Mouse (Mus musculus) gastrocnemius, postnatal 4 days (tissue): Measurements from ENCODE around the gene Ssh1. TPM values are rescaled to one million over a fixed set of nuclear protein-coding genes. Genes with fewer than 3 reads are reported as not detected.

Experiments
- DNase-seq, 2 experiments: peaks; one replicate each; pipeline ENCODE4 v3.0.0; 2021 to 2022; ENCODE audit warnings: low spot score in 2 of 2, mixed read lengths in 2 of 2
- total RNA-seq, 2 experiments: library from RNA; stranded (reverse); gene quantifications; 2 replicates each; pipeline ENCODE4 v1.2.3; 2021

The Ssh1 gene
- total RNA-seq, 2 experiments from 2014 or later: 20.2 to 21.1 TPM

DNA sequence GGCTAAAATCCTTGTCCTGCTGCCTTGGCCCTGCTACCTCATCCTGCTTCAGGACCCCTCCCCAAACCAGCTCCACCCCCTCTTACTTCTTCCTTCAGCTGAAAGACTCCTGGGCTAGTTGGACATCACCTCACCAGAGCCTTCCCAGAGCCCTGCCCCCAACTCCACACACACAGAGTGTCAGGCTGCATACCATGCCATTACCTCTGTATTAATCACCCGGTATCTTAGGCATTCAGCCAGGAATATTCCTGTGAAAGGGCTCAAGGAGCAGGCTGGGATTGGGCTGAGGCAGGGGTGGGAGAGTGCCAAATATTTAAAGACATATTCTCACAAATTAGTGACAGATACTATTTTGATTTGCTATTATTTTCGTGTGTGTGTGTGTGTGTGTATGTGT is 2.8 kb upstream of the Ssh1 start:
- DNase-seq: no peak

GRCm38 (mm10) chr5:113993031-113993486 is 635 bp downstream of the Ssh1 start:
- DNase-seq: peak; percentile 37 to 61

DNA sequence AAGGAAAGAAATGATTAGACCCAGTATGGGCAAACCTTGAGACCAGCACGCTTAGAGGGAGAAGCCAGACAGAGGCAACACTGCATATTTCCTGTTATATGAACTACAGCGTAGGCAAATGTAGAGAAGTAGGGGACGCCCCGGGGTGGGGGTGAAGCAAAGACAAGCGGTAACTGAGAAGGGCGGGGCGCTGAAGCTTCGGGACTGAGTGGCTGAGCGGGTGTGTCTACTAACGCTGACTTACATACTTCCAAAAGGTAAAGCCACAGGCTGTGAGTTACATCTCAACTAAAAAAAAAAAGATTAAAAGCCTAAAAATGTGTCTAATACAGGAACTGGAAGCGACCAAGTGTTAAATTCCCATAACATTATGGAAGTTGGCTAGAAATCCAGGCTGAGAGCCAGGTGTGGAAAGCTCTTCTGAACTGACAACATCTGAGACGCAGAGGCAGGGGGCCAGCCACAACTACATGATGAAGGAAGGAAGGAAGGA is 1.3 kb downstream of the Ssh1 start:
- DNase-seq: peak; percentile 23 to 60

- DNase-seq: no peak
Observed at GRCm38 (mm10) chr5:113991141-113991540, 2.6 kb downstream of the Ssh1 start.

DNA sequence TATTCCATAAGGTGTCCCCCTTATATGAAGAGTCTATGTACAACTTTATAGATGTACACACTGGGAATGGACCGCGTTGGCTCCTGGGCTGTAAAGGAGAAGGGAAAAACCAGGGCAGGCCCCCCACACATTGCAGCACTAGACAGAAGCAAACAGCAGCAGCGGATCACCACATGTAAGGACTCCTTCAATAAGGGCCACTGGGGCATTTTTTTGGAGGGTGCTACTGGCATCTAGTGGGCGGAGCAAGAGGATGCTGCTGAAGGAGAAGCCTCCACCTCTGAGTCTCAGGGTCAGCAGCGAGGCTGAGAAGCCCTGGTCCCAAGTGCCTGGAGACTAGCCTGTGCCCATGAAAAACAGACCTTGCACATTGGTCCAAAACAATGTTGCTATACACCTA is 3.1 kb downstream of the Ssh1 start:
- DNase-seq: no peak

DNA sequence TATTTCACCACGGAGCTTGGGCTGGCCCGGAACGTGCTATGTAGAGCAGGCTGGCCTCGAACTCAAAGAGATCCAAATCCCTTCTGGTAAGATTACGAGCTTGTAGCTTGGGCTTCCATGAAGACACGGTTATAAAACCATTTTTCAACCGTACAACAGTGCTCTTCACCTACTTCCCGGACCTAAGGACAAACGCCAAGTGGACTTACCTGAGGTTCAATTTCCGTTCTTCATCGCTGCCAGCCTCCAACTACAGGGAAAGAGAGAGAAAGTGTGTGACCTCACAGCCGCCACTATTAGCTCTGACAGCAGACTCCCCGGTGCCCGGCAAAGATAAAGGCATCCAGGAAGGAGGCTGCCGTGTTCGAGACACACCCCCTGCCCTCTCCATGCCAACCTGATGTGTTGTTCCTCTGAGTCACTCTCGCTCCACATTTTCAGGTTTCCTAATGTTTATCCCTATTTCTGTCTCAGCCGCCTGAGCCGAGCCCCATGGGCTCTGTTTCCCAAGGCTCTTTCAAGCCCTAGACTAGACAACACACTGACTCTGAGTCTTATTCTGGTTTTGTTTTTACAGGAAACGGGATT is 4.2 kb downstream of the Ssh1 start:
- DNase-seq: no peak

- peak; percentile 43 to 63 for DNase-seq
Observed at GRCm38 (mm10) chr5:113986182-113986961, 7.3 kb downstream of the Ssh1 start.

DNA sequence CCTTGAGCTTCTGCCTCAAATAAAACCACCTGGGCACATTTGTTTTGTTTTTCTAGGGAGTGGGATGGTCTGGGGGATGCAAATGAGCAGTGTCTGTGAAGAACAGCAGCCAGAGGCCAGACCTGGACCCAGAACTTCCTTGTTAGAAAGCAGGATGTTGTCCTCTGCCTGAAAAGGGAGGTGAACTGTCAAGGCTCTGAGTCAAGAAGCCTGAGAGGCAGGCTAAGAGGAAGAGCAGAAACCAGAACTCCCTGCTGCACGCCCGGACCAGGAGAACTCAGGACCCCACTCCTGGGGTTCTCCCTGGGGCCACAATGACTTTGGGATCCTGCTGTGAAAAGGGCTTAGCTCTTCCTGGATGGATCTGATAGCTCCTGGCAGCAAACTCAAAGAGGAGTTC is 8.0 kb downstream of the Ssh1 start:
- no peak for DNase-seq

- no peak for DNase-seq
Observed at GRCm38 (mm10) chr5:113984025-113984740, 9.5 kb downstream of the Ssh1 start.

DNA sequence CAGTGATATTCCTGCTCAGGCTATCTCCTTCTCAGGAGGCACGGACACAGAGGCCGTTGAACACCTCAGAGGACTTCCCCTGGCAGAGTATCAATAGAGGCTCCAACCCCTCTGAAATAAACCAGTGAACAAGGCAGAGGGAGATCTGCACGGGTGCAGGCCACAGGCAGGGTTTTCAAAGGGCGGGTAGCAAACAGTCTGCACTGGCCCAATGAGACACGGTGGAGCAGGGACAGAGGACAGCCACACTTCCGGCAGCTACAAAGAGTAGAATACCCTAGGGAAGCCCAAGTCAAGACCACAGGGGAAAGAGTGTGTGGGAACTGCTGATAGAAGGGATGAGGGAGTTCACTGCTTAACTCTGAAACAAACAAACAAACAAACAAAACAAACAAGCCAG is 10.2 kb downstream of the Ssh1 start:
- DNase-seq: no peak

DNA sequence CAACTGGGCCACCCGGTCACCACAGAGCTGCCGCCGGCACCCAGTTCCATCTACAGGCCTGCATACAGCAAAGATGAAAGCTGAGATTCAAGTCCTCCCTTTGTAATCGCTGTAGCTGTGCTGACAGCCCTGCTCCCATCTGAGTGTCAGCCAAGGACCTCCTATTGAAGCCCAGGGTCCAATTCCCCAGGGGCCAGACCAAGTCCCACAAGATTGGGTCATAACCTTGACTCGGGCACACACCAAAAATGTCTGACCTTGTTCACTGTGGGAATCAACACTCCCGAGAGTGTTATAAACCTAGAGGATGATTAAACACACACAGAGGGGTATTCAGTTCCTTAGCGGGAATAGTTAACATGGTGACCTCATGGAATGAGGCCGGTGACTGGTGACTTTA is 11.9 kb downstream of the Ssh1 start:
- DNase-seq: no peak

DNA sequence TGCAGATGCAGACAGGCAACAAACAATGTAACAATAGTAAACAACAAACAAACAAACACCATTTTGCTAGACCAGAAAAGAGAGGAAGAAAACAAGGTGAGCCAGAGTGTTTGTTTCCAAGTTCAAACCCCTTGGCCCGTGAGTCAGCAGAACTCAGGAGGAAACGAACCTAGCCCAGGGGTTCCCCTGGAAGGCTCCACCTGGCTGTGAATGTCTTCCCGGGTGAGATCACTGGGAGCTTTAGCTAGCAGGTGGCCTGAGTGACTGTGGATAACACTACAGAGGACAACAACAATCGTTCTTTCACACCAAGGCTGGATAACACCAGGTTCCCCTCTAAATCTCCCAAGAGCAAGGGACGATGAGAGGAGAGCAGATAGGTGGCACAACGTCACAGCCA is 12.5 kb downstream of the Ssh1 start:
- no peak for DNase-seq

GRCm38 (mm10) chr5:113980511-113980910 is 13.2 kb downstream of the Ssh1 start:
- DNase-seq: no peak

GRCm38 (mm10) chr5:113977309-113977708 is 16.4 kb downstream of the Ssh1 start:
- DNase-seq: no peak

DNA sequence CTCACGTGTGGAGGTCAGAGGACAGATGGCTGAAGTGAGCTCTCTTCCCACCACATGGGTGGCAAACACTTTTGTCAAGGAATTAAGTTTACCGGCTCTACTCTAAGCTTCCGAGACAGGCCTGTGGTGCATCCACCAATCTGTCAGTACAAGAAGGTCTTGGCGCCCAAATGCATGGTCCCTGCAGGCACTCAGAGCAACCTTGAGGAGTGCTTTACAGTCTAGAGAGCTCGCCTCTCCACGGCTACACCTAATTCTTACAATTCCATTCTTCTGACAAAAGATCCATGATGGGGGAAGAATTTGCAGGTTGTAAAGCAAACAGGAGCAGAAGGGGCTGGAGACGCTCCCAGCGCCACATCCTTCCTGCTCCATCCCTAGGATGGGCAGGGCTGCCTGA is 17.1 kb downstream of the Ssh1 start:
- DNase-seq: no peak

- peak in 1 of 2 experiments; percentile 52 for DNase-seq
Observed at GRCm38 (mm10) chr5:113975538-113976215, 18.0 kb downstream of the Ssh1 start.

DNA sequence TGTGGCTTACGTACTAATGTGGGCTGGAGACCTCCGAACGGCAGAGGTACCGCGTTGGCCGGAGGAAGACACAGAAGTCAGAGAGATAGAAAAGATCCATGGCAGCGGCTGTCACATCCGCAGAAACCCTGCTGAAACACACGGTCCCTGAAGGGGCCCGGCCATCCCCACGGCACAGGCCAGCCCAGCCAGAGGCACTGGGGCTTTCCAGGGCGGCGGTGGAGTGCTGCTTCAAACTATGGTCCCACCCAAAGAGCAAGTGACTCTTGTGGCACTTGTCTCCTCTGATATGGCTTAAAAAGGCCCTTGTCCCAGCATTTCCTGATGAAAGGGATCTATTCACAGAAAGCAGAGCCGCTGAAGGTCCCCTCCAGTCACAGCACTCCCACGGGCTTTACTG is 19.1 kb downstream of the Ssh1 start:
- no peak for DNase-seq

DNA sequence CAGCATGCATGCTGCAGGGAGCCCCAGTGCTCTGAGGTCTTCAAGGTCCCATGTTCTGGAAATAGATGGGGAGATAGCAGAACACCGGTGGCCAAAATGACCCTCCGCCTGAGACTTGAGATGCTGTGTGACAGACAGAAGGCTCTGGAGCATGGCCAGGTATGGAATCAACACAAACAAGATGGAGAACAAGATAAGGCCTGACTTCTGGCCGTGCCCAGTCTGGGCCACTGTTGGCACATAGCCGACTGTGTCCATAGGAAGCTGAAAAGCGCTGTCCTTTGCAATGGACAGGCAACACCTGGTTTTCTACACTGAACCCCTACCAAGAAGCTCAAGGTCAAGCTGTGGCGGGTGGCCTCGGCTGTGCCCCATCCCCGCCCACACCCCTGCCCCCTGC is 19.9 kb downstream of the Ssh1 start:
- DNase-seq: no peak

- DNase-seq: no peak
Observed at GRCm38 (mm10) chr5:113972589-113973515, 20.8 kb downstream of the Ssh1 start.

DNA sequence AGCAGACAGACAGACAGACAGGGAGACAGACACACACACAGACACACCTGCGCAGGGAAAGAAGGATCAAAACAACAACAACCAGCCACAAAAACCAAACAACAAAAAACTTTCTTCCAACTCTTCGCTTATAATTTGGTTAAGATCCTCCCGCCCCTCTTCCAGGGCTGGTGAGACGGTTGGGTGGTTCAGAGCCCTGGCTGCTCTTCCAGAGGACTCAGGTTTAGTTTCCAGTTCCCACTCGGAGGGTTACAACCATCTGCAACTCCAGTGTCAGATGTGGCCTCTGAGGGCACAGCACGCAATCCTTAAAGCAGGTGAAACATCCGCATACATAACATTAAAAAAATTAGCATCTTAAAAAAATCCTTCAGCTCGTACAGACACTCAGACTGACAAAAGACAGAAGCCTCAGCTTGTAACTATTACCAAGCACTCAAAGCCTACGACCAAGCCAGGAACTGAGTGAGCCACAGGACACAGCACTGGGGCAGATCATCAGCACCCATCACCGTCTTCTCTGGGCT is 22.2 kb downstream of the Ssh1 start:
- DNase-seq: no peak
